Mouse (Mus musculus) brain, embryonic 14.5 days (tissue): ENCODE measurements around the gene Man2a1.

ENCODE experiments used
- CTCF ChIP-seq: fragments of 200-500 bp; IDR thresholded peaks from 2 replicates; pipeline ENCODE4 v1.5.1; 2012; ENCODE audit warnings: inconsistent platforms, mild to moderate bottlenecking, moderate library complexity, borderline replicate concordance; ENCODE audit not compliant: insufficient read depth, insufficient read length; ENCODE audit errors: extremely low read depth
- POLR2A ChIP-seq: fragments of 200-500 bp; IDR thresholded peaks from 2 replicates; pipeline ENCODE4 v1.6.1; 2012; ENCODE audit warnings: mild to moderate bottlenecking, inconsistent platforms, borderline replicate concordance; ENCODE audit not compliant: poor library complexity, insufficient read depth, insufficient read length, severe bottlenecking; ENCODE audit errors: extremely low read depth

DNA sequence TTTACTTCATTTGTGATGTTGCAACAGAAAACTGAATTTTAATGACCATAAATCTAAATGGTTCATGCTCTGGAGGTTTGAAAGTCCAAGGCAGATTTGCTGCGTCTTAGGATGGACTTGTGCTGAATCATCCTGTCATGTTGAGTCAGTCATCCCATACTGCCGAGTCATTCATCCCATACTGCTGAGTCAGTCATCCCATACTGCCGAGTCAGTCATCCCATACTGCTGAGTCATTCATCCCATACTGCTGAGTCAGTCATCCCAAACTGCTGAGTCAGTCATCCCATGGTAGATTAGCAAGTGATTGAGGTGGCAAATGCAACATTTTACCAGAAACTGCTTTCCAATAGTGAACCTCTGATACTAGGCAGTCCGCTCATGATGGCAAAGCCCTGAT is 83.6 kb downstream of the Man2a1 start:
- TF ChIP-seq CTCF: no peak
- TF ChIP-seq POLR2A: no peak
